Mouse (Mus musculus) liver, embryonic 16.5 days (tissue): ENCODE measurements around the gene Diexf. TPM values are rescaled to one million over a fixed set of nuclear protein-coding genes. Genes with fewer than 3 reads are reported as not detected.

Experiments
- ATAC-seq: fragments of 200-750 bp; cut with Nextera tagmentation; 2 replicates; pipeline ENCODE4 v1.8.0; 2017; ENCODE audit warnings: low read depth, mild to moderate bottlenecking, moderate number of reproducible peaks, moderate library complexity
- H3K27ac ChIP-seq: fragments of 300-500 bp; sonication (generic); 2 replicates; pipeline ENCODE4 v1.5.1; 2014; ENCODE audit warnings: mild to moderate bottlenecking, low read length
- H3K27me3 ChIP-seq: fragments of 300-500 bp; sonication (generic); 2 replicates; pipeline ENCODE4 v1.6.1; 2014; ENCODE audit warnings: low read depth, low read length, mixed read lengths; ENCODE audit not compliant: control insufficient read depth, insufficient read depth
- H3K36me3 ChIP-seq: fragments of 300-500 bp; sonication (generic); 2 replicates; pipeline ENCODE4 v1.6.1; 2014; ENCODE audit warnings: mild to moderate bottlenecking; ENCODE audit not compliant: control insufficient read depth, insufficient read depth
- H3K4me1 ChIP-seq: fragments of 300-500 bp; sonication (generic); 2 replicates; pipeline ENCODE4 v1.6.1; 2014; ENCODE audit warnings: low read depth, low read length, mixed read lengths; ENCODE audit not compliant: control insufficient read depth
- H3K4me2 ChIP-seq: fragments of 300-500 bp; sonication (generic); 2 replicates; pipeline ENCODE4 v1.6.1; 2014; ENCODE audit warnings: low read depth, low read length, mixed read lengths
- H3K4me3 ChIP-seq: fragments of 300-500 bp; sonication (generic); 2 replicates; pipeline ENCODE4 v1.5.1; 2014; ENCODE audit warnings: low read depth, mild to moderate bottlenecking, low read length
- H3K9ac ChIP-seq: fragments of 300-500 bp; sonication (generic); 2 replicates; pipeline ENCODE4 v1.6.1; 2014; ENCODE audit warnings: low read depth, low read length
- H3K9me3 ChIP-seq: fragments of 300-500 bp; sonication (generic); replicated peaks from 2 replicates; pipeline ENCODE4 v1.6.1; 2016; ENCODE audit warnings: low read length; ENCODE audit not compliant: control insufficient read depth
- WGBS: fragments of 180-500 bp; shearing (Covaris S2); extraction: QIAGEN DNeasy Blood & Tissue Kit; methylation state at CpG from one replicate; pipeline ENCODE4 v1.1.7; 2014; ENCODE audit not compliant: insufficient replicate concordance; 5-methylcytosine and 5-hydroxymethylcytosine counted together
- polyA plus RNA-seq: library from polyadenylated mRNA; unstranded; fragments of >200 nt; fragmentation: Nextera tagmentation; extraction: Ambion mirVana; gene quantifications from 2 replicates; pipeline ENCODE4 v1.2.1, GENCODE M21; 2015

Gene Diexf
- 2.6 and 3.1 TPM in 2 replicates for polyA plus RNA-seq

DNA sequence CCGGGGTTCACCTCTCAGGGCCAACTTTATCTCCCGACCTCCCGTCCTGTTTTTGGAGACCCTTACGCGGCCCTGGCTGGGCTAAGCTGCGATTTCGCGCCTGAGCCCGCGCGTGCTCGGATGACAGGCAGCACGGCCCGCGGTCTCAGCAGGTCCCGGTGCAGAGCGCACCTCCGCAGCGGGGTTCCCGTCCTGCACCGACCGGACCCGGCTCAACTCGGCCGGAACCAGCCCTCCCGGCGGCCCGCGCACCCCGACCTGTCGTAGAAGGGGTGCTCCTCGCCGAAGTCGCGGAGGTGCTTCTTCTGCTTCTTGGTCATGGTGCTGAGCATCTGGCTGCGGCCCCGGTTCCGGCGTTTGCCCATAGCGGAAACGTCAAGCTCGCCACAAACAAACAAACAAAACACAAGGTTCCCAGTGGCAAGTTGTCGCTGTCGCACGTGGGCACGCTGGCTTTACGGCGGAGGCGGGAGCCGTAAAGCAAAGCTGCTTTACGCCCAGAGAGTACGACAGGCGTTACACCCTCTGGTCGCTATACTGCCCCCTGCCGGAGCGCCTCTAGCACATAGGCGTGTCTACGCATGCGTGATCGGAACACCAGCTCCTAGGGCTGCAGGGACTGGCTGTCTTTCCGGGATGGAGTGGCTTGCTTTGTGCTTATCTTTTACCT, at the start of gene Diexf:
Diexf (minus strand) TSS at position 487 of the 670 bp plus-strand sequence.
- H3K9me3 ChIP-seq: no peaks in the 10 kb centered on the region
- H3K4me1 ChIP-seq: peaks cover 12% of the 10 kb centered on the region
- WGBS: under 1% methylated on average over 61 of the region's 61 CpGs
- peak; percentile 93 for ATAC-seq
- peak within 1 kb of the TSS; percentile 93 for H3K4me3 ChIP-seq
- peak within 1 kb of the TSS; percentile 60 for H3K27ac ChIP-seq
- peaks cover 2% of the 10 kb centered on the region; the same call in 1 of the 2 replicates for H3K36me3 ChIP-seq
- H3K4me2 ChIP-seq: peak within 1 kb of the TSS; percentile 86
- no peaks in the 10 kb centered on the region for H3K27me3 ChIP-seq
- peak within 1 kb of the TSS; percentile 78 for H3K9ac ChIP-seq

DNA sequence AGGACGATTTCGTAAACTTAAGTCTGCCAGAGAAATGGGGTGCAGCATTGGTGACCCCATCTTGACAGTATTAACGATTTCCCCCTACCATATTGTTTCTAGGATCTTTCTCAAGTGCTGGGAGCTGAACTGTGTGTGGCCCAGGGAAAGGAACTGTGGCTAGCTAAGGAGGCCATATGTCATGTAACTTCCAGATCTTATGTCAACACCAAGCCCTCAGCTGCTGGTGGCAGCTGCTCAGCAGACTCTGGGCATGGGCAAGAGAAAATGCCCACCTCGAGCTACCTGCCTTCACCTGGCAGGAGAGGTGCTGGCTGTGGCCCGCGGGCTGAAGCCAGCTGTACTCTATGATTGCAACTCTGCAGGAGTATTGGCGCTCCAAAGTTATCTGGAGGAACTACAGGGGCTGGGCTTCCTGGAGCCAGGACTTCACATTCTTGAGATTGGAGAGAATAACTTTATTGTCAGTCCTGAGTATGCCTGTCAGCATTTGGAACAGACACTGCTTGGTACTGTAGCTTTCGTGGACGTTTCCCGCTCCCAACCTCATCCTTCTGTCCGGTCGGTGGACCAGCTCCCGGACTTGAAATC, 44.2 kb upstream of the Diexf start:
- peak overlapping the region; percentile 81 for H3K4me3 ChIP-seq
- H3K27me3 ChIP-seq: no peaks in the 10 kb centered on the region
- H3K4me2 ChIP-seq: peak overlapping the region; percentile 79
- H3K36me3 ChIP-seq: no peaks in the 10 kb centered on the region
- ATAC-seq: no peak
- no peaks in the 10 kb centered on the region for H3K9me3 ChIP-seq
- H3K27ac ChIP-seq: peak overlapping the region; percentile 81
- H3K4me1 ChIP-seq: peaks cover 24% of the 10 kb centered on the region
- peak overlapping the region; percentile 73 for H3K9ac ChIP-seq
- WGBS: 66% methylated on average over 13 of the region's 13 CpGs

DNA sequence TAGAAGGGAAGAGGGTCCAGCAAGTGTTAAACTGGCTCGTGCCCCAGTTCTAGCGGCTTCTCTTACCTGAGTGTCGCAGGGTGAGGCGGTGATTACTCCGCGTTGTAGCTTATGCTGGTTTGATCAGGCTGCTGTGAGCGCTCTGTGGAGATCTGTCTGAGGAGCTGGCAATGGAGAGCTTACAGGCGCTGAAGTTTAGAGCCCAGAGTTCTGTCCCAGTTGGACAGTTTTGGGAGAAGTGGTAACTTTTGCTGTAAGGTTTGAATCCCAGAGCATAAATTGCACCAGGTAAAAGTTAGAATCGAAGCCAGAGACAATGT, 43.7 kb upstream of the Diexf start:
- H3K27ac ChIP-seq: peak overlapping the region; percentile 81
- no peak for ATAC-seq

DNA sequence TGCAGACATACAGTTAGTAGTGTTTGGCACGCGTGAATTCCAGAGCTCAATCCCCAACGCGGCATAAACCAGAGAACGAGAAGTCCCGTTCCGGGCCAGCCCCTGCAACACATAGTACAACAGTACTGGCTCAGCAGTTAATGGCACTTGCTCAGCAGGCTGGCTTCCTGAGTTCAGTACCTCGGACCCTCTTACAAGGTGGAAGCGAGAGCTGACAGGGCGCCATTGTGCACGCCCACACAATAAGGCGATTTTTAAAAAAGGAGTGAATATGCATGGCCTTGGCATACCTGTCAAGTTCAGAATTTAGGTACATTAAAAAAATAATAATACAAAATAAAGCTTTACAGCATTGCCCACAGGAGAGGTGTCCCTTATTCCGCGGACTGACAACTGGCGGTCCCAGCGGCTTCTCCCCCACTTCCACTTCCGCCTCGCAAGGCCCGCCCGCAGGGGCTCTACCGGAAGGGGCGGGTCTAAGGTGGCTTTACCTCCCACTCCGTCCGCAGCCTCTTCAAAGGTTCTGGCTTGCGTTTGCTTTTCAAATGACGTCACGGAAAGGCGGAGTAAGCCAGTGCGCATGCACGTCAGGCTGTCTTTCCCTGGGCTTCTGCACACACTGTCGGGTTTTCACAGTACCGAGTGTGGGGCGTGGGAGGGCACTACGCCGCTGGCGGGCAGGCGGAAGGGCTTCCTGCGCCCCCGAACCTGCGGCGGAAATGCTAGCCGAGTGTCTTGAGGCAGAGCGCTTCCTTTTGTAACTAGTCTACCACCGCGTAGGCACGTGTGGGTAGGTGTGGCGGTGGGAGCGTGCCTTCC, 43.1 kb upstream of the Diexf start:
- Histone ChIP-seq H3K9ac (peak overlapping the region; percentile 81), H3K4me3 (peak overlapping the region; percentile 81), H3K4me2 (peak overlapping the region; percentile 79), H3K36me3 (no peaks in the 10 kb centered on the region), H3K4me1 (peaks cover 24% of the 10 kb centered on the region), H3K9me3 (no peaks in the 10 kb centered on the region), H3K27me3 (no peaks in the 10 kb centered on the region), H3K27ac (peak overlapping the region; percentile 81)
- under 1% methylated on average over 48 of the region's 48 CpGs for WGBS
- peak; percentile 98 for ATAC-seq

More for the DNA sequence above, 43.7 kb upstream of the Diexf start:
- peaks cover 24% of the 10 kb centered on the region for H3K4me1 ChIP-seq
- no peaks in the 10 kb centered on the region for H3K9me3 ChIP-seq
- no peaks in the 10 kb centered on the region for H3K36me3 ChIP-seq
- peak overlapping the region; percentile 79 for H3K4me2 ChIP-seq
- H3K4me3 ChIP-seq: peak overlapping the region; percentile 81
- 12% methylated on average over 9 of the region's 9 CpGs for WGBS
- H3K9ac ChIP-seq: peak overlapping the region; percentile 73
- H3K27me3 ChIP-seq: no peaks in the 10 kb centered on the region

DNA sequence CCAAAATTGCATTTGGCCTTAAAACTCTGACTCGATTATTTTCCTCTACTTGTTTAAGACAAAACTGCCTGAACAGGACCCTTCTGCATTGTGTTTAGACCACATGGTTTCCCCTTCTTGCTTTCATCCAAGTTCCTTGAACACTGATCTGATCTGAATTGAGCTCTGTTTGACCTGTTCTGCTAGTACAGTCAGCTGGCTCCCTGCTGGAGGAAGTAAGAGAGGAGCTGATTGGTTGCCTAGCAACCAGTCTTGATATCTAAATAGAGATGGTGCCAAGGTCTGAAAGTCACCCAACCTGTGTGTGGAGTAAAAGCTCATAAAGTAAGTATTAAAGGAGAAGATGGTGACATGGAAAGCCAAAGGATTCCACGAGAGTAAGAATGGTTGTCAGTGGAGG, 39.8 kb upstream of the Diexf start:
- peaks cover 19% of the 10 kb centered on the region for H3K4me1 ChIP-seq
- no peaks in the 10 kb centered on the region for H3K36me3 ChIP-seq
- H3K27me3 ChIP-seq: no peaks in the 10 kb centered on the region
- no peak overlapping the region for H3K4me3 ChIP-seq
- H3K9me3 ChIP-seq: no peaks in the 10 kb centered on the region
- no peak overlapping the region for H3K9ac ChIP-seq
- H3K27ac ChIP-seq: no peak overlapping the region
- H3K4me2 ChIP-seq: no peak overlapping the region
- WGBS: 43% methylated on average over 2 of the region's 2 CpGs
- ATAC-seq: no peak

DNA sequence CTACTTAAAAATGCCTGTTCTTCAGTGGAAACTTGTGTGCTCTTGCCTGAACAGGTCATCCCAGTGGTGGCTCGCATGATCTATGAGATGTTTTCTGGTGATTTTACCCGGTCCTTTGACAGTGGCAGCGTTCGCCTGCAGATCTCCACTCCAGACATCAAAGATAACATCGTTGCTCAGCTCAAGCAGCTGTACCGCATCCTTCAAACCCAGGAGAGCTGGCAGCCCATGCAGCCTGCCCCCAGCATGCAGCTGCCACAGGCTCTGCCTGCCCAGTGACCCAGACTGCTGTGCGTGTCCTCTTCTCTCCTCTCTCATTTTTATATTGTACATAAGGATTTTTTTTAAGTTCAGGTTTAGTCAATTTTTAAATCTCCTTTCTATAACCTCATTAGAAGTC, 39.2 kb upstream of the Diexf start:
- Histone ChIP-seq H3K4me2 (no peak overlapping the region), H3K4me1 (peaks cover 13% of the 10 kb centered on the region), H3K4me3 (no peak overlapping the region), H3K9me3 (no peaks in the 10 kb centered on the region), H3K27me3 (no peaks in the 10 kb centered on the region), H3K9ac (no peak overlapping the region), H3K36me3 (no peaks in the 10 kb centered on the region), H3K27ac (no peak overlapping the region)
- no peak for ATAC-seq
- 77% methylated on average over 7 of the region's 7 CpGs for WGBS

DNA sequence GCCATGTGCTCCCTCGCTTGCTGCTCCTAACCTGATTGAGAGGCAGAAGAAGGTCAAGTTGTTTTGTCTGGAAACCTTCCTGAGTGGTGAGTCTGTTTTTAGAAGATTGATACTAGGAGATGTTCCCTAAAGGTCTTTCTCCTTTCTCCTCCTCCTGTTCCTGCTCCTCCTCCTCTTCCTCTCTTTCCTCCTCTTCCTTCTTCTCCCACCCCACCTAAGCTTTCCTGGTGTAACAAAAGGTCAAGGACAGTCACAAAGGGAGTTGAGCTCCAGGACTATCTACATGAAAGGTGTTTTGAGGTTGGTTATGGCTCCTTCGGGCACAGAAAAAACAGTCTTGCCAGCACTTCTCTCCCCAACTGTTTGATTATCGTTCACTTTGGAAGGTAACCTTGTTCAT, 37.7 kb upstream of the Diexf start, which contains the start of gene A130010J15Rik:
A130010J15Rik (plus strand) TSS at position 301 of the 400 bp plus-strand sequence.
- Histone ChIP-seq H3K27me3 (no peaks in the 10 kb centered on the region), H3K4me1 (peaks cover 8% of the 10 kb centered on the region), H3K27ac (no peak within 1 kb of the TSS), H3K36me3 (no peaks in the 10 kb centered on the region), H3K4me3 (no peak within 1 kb of the TSS), H3K9me3 (no peaks in the 10 kb centered on the region), H3K4me2 (no peak within 1 kb of the TSS), H3K9ac (no peak within 1 kb of the TSS)
- no peak for ATAC-seq
- 76% methylated on average over 3 of the region's 3 CpGs for WGBS

DNA sequence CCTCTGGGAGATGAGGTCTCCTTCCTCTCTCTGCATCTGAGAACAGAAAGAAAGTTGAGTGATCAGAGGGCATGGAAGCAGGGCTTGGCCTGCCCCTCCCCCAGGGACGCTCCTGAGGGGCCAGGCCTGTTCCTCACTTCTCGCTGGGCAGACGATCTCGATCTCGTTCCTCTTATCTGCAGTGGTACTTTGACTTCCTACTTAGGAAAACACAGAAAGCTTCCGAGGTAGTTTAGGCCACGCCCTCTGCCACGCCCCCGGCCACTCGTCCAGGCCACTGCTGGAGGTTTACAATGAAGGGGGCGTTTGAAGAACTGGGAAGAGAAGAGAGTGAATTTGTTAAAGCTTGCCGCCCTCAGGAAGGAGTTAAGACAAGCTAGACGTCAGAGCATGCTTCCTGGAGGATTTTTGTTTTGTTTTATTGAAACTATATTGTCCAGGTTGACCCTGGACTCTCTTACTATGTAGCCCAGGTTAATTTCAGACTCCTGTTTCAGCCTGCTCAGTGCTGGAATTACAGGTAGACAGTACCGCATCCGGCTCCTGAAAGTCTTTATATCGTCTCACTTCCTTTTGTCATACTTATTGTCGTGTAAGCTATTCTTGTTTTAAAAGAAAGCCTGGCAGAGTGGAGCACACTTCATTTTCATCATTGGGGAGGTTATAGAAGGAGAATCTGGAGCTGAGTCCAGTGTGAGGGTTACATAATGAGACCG, 30.4 kb upstream of the Diexf start:
- peak; percentile 59 for ATAC-seq
- no peaks in the 10 kb centered on the region for H3K36me3 ChIP-seq
- peaks cover 12% of the 10 kb centered on the region for H3K4me1 ChIP-seq
- H3K4me3 ChIP-seq: peak overlapping the region; percentile 29
- H3K4me2 ChIP-seq: peak overlapping the region; percentile 49
- no peaks in the 10 kb centered on the region for H3K9me3 ChIP-seq
- no peaks in the 10 kb centered on the region for H3K27me3 ChIP-seq
- 10% methylated on average over 18 of the region's 18 CpGs for WGBS
- no peak overlapping the region for H3K27ac ChIP-seq
- H3K9ac ChIP-seq: peak overlapping the region; percentile 26; the same call in 1 of the 2 replicates
